Mouse (Mus musculus) MEL (cell line): ENCODE data around the gene Zfp868.
A peak's percentile ranks its signal among the peaks of the same experiment; 100 is the strongest.

Source experiments
- CHD2 ChIP-seq: IDR thresholded peaks from 2 replicates; pipeline ENCODE4 v1.6.1; 2011; ENCODE audit warnings: low read length, improper control_type of control experiment
- CTCF ChIP-seq, 3 experiments: IDR thresholded peaks in 2 of 3; conservative IDR thresholded peaks in 1 of 3; 2 replicates each; pipeline ENCODE4 v1.5.1; 2011 to 2012; ENCODE audit warnings: low read length in 3 of 3, low read depth in 2 of 3, mild to moderate bottlenecking in 2 of 3, improper control_type of control experiment in 1 of 3, inconsistent platforms in 1 of 3, mixed read lengths in 1 of 3, moderate library complexity in 1 of 3; ENCODE audit not compliant: control insufficient read depth in 1 of 3, insufficient read depth in 1 of 3, poor library complexity in 1 of 3, severe bottlenecking in 1 of 3
- EP300 ChIP-seq, 2 experiments: IDR thresholded peaks; 2 replicates each; pipeline ENCODE4 v1.6.1; 2011; ENCODE audit warnings: improper control_type of control experiment in 2 of 2, low read length in 2 of 2, low read depth in 1 of 2, mild to moderate bottlenecking in 1 of 2

DNA sequence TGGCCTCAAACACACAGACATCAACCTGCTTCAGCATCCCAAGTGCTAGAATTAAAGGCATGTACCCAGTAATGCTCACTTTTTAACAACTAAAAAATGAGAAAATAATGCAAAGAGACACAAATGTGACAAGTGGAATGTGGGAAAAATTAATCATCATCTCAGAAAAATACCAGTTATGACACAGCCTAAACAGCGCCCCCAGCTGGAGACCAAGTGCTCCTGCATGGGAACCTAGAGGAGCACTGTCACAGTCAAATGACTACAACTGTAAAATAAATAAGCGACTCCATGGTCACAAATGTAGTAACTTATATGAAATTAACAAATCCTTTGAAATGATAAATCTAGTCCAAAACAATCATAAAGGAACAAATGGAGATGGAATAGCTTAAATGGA is 10.7 kb downstream of the Zfp868 start:
- TF ChIP-seq CHD2 (no peak), CTCF (IDR thresholded peaks at IDR 0.05 in 2 of 3, conservative IDR thresholded peaks at IDR 0.05 in 1 of 3; ENCODE audit: control insufficient read depth in 1 of 3, insufficient read depth in 1 of 3, low read depth in 2 of 3, low read length in 3 of 3, poor library complexity in 1 of 3, severe bottlenecking in 1 of 3) (peak; percentile 20 to 37 (median 27); a peak in 4 of 6 replicates), EP300 (IDR thresholded peaks at IDR 0.05; ENCODE audit: low read depth in 1 of 2, low read length in 2 of 2) (no peak)
